Mouse (Mus musculus) MEL (cell line): ENCODE data around the gene Wdr18.

ENCODE experiments used
- CTCF ChIP-seq, 3 experiments: IDR thresholded peaks in 2 of 3; conservative IDR thresholded peaks in 1 of 3; 2 replicates each; pipeline ENCODE4 v1.5.1; 2011 to 2012; ENCODE audit warnings: low read length in 3 of 3, low read depth in 2 of 3, mild to moderate bottlenecking in 2 of 3, improper control_type of control experiment in 1 of 3, inconsistent platforms in 1 of 3, mixed read lengths in 1 of 3, moderate library complexity in 1 of 3; ENCODE audit not compliant: control insufficient read depth in 1 of 3, insufficient read depth in 1 of 3, poor library complexity in 1 of 3, severe bottlenecking in 1 of 3
- E2F4 ChIP-seq: IDR thresholded peaks from 2 replicates; pipeline ENCODE4 v1.6.1; 2011; ENCODE audit warnings: low read depth, low read length, improper control_type of control experiment, borderline replicate concordance
- ELF1 ChIP-seq: IDR thresholded peaks from 2 replicates; pipeline ENCODE4 v1.6.1; 2014; ENCODE audit warnings: low read depth, mild to moderate bottlenecking, inconsistent platforms, low read length, improper control_type of control experiment, moderate library complexity
- EP300 ChIP-seq, 2 experiments: IDR thresholded peaks; 2 replicates each; pipeline ENCODE4 v1.6.1; 2011; ENCODE audit warnings: improper control_type of control experiment in 2 of 2, low read length in 2 of 2, low read depth in 1 of 2, mild to moderate bottlenecking in 1 of 2
- GATA1 ChIP-seq: IDR thresholded peaks from 2 replicates; pipeline ENCODE4 v1.6.1; 2011; ENCODE audit warnings: low read depth, low read length, improper control_type of control experiment
- JUND ChIP-seq: IDR thresholded peaks from 2 replicates; pipeline ENCODE4 v1.6.1; 2011; ENCODE audit warnings: low read depth, mild to moderate bottlenecking, improper control_type of control experiment, low read length
- MAFK ChIP-seq: IDR thresholded peaks from 2 replicates; pipeline ENCODE4 v1.6.1; 2011; ENCODE audit warnings: low read depth, mild to moderate bottlenecking, low read length, improper control_type of control experiment, borderline replicate concordance
- MXI1 ChIP-seq: IDR thresholded peaks from 2 replicates; pipeline ENCODE4 v1.6.1; 2011; ENCODE audit warnings: mild to moderate bottlenecking, low read depth, low read length, improper control_type of control experiment
- NRF1 ChIP-seq: IDR thresholded peaks from 2 replicates; pipeline ENCODE4 v1.6.1; 2014; ENCODE audit warnings: low read depth, mild to moderate bottlenecking, inconsistent platforms, low read length, improper control_type of control experiment, moderate library complexity; ENCODE audit not compliant: poor library complexity, insufficient read depth, severe bottlenecking
- POLR2A ChIP-seq, 2 experiments: IDR thresholded peaks; 2 replicates each; pipeline ENCODE4 v1.6.1; 2011 to 2012; ENCODE audit warnings: low read length in 2 of 2, mild to moderate bottlenecking in 2 of 2, control low read depth in 1 of 2, improper control_type of control experiment in 1 of 2, low read depth in 1 of 2, moderate library complexity in 1 of 2; ENCODE audit not compliant: control insufficient read depth in 1 of 2, insufficient read depth in 1 of 2, poor library complexity in 1 of 2
- RCOR1 ChIP-seq: IDR thresholded peaks from 2 replicates; pipeline ENCODE4 v1.6.1; 2012; ENCODE audit warnings: low read depth, mild to moderate bottlenecking, inconsistent platforms, low read length, improper control_type of control experiment
- SMC3 ChIP-seq: IDR thresholded peaks from 2 replicates; pipeline ENCODE4 v1.6.1; 2011; ENCODE audit warnings: low read depth, low read length, improper control_type of control experiment
- ZNF384 ChIP-seq: IDR thresholded peaks from 2 replicates; pipeline ENCODE4 v1.6.1; 2012; ENCODE audit warnings: low read depth, mild to moderate bottlenecking, inconsistent platforms, low read length, improper control_type of control experiment

GRCm38 (mm10) chr10:79985334-79986231, 25.6 kb downstream of the Wdr18 start:
- peak; percentile 28 to 78; a peak in 2 of 4 replicates for TF ChIP-seq POLR2A (IDR thresholded peaks at IDR 0.05; ENCODE audit: control insufficient read depth in 1 of 2, insufficient read depth in 1 of 2, low read depth in 1 of 2, low read length in 2 of 2, poor library complexity in 1 of 2)
- no peak for TF ChIP-seq CTCF (IDR thresholded peaks at IDR 0.05 in 2 of 3, conservative IDR thresholded peaks at IDR 0.05 in 1 of 3; ENCODE audit: control insufficient read depth in 1 of 3, insufficient read depth in 1 of 3, low read depth in 2 of 3, low read length in 3 of 3, poor library complexity in 1 of 3, severe bottlenecking in 1 of 3)
- peak; percentile 95 for TF ChIP-seq MAFK
- TF ChIP-seq ELF1: 0 out of 2 replicates have a peak, but pooled peaks have one; percentile 29
- no peak for TF ChIP-seq E2F4
- peak; percentile 60; the same call in 1 of the 2 replicates for TF ChIP-seq MXI1
- peak; percentile 82 for TF ChIP-seq ZNF384
- TF ChIP-seq RCOR1: 0 out of 2 replicates have a peak, but pooled peaks have one; percentile 25
- TF ChIP-seq EP300 (IDR thresholded peaks at IDR 0.05; ENCODE audit: low read depth in 1 of 2, low read length in 2 of 2): no peak; a peak in 2 of 4 replicates
- no peak for TF ChIP-seq JUND
- no peak; the same call in 1 of the 2 replicates for TF ChIP-seq GATA1
- no peak for TF ChIP-seq SMC3
- peak; percentile 49; the same call in 1 of the 2 replicates for TF ChIP-seq NRF1
